In the genomic region with DNA sequence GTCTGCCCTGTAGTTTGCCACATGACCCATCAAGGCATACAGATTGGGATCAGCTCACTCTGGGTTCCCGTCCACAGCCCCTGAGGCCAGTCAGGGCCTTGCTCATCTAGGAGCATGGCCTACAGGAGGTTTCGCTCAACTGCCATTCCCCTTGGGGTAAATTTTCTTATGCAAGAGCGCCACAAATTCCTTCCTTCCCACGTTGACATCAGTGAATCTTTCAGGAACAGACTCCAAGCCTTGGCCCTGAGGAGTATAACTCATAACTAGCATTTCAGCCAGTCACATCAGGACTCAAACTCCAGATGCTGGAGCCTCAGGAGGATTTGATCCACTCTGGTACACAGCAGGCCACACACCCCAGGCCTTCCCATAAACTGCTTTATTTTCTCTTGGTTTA, we compare ENCODE assay signal across 18 mouse cellular contexts.
"Had no signal": no experiment of that assay in that cellular context is flagged by ENCODE, and none has a peak within 500 bp of the region (broad histone marks: within the 10 kb centered on the region; RNA-seq: fewer than 3 reads in every experiment).

No protein-coding gene starts in this region.

- H3K36me3 ChIP-seq: limb, embryonic 12.5 days; liver, embryonic 13.5 days; lung, embryonic 15.5 days; neural tube, embryonic 12.5 days; stomach, embryonic 15.5 days had no signal

- H3K9ac ChIP-seq: limb, embryonic 12.5 days; liver, embryonic 13.5 days; liver, postnatal 0 days; lung, embryonic 15.5 days; midbrain, embryonic 15.5 days; neural tube, embryonic 12.5 days; stomach, embryonic 15.5 days had no signal

- H3K9me3 ChIP-seq: limb, embryonic 12.5 days; liver, embryonic 13.5 days; lung, embryonic 15.5 days; megakaryocyte, embryonic 14.5 days; midbrain, embryonic 15.5 days; neural tube, embryonic 12.5 days; stomach, embryonic 15.5 days had no signal

- H3K4me2 ChIP-seq: limb, embryonic 12.5 days; liver, embryonic 13.5 days; lung, embryonic 15.5 days; midbrain, embryonic 11.5 days; midbrain, embryonic 15.5 days; neural tube, embryonic 12.5 days; stomach, embryonic 15.5 days had no signal

- H3K4me1 ChIP-seq: liver, embryonic 13.5 days had no signal

- ATAC-seq: liver, postnatal 0 days; midbrain, embryonic 15.5 days had no signal

- H3K27ac ChIP-seq: kidney, postnatal 0 days; limb, embryonic 12.5 days; liver, embryonic 13.5 days; lung, embryonic 15.5 days; macrophage; midbrain, embryonic 15.5 days; neural tube, embryonic 12.5 days; stomach, embryonic 15.5 days had no signal

- DNase-seq: kidney, postnatal 36 days; liver; liver, embryonic 13.5 days; liver, postnatal 0 days; lung, postnatal 14 days; retina, postnatal 1 day; right cerebral cortex, postnatal 4 days; thymus, adult 2 months; thymus, postnatal 25 days had no signal

- H3K4me3 ChIP-seq: limb, embryonic 12.5 days; liver, embryonic 13.5 days; lung, embryonic 15.5 days; megakaryocyte, embryonic 14.5 days; midbrain, embryonic 15.5 days; neural tube, embryonic 12.5 days; stomach, embryonic 15.5 days had no signal

- H3K27me3 ChIP-seq: liver, embryonic 13.5 days; lung, embryonic 15.5 days; midbrain, embryonic 15.5 days; neural tube, embryonic 12.5 days; stomach, embryonic 15.5 days had no signal
